Mouse (Mus musculus) cerebellum, adult 2 months (tissue): ENCODE data around the gene Cript.

Experiments
- CTCF ChIP-seq: fragments of 200-500 bp; IDR thresholded peaks from 2 replicates; pipeline ENCODE4 v1.5.1; 2011; ENCODE audit warnings: low read depth, mild to moderate bottlenecking, control low read depth, low read length, moderate library complexity, borderline replicate concordance; ENCODE audit not compliant: insufficient read depth
- POLR2A ChIP-seq: fragments of 200-500 bp; IDR thresholded peaks from 2 replicates; pipeline ENCODE4 v1.6.1; 2011; ENCODE audit warnings: low read length, control low read depth, borderline replicate concordance; ENCODE audit not compliant: insufficient read depth

GRCm38 (mm10) chr17:87055663-87056062 is 30.3 kb downstream of the Cript start:
- TF ChIP-seq CTCF (no peak), POLR2A (no peak)
